Mouse (Mus musculus): ENCODE measurements around the gene Lyrm7. TPM values are rescaled to one million over a fixed set of nuclear protein-coding genes. Genes with fewer than 3 reads are reported as not detected.
"Not testable (repeated sequence)": the region's sequence is repeated elsewhere in the genome, so short reads cannot be mapped to it uniquely, and the experiment has no call there.

Gene Lyrm7
- polyA plus RNA-seq, 1 experiment = 2.9 TPM

- Histone ChIP-seq H3K27me3 (ENCODE audit: control insufficient read depth, insufficient read depth, low read length) (no peaks in the 10 kb centered on the region), H3K4me3 (ENCODE audit: control insufficient read depth, insufficient read depth, low read length) (no peak overlapping the region), H3K27ac (ENCODE audit: control insufficient read depth, insufficient read depth, low read length) (no peak overlapping the region), H3K36me3 (ENCODE audit: control insufficient read depth, insufficient read depth, low read length) (peaks cover 9% of the 10 kb centered on the region), H3K4me1 (replicated peaks; ENCODE audit: control insufficient read depth, insufficient read depth, low read length) (no peaks in the 10 kb centered on the region)
- TF ChIP-seq POLR2A (IDR thresholded peaks at IDR 0.05; ENCODE audit: control insufficient read depth, extremely low read depth, insufficient read depth, low read length, poor library complexity) (no peak), CTCF (IDR thresholded peaks at IDR 0.05; ENCODE audit: borderline replicate concordance, control insufficient read depth, extremely low read depth, insufficient read depth, low read length, poor library complexity) (no peak)
- DNase-seq = no peak
- WGBS = 92% methylated on average over 3 of the region's 3 CpGs
These were observed 44.4 kb upstream of the Lyrm7 start for GRCm38 (mm10) chr11:54905086-54905485.

DNA sequence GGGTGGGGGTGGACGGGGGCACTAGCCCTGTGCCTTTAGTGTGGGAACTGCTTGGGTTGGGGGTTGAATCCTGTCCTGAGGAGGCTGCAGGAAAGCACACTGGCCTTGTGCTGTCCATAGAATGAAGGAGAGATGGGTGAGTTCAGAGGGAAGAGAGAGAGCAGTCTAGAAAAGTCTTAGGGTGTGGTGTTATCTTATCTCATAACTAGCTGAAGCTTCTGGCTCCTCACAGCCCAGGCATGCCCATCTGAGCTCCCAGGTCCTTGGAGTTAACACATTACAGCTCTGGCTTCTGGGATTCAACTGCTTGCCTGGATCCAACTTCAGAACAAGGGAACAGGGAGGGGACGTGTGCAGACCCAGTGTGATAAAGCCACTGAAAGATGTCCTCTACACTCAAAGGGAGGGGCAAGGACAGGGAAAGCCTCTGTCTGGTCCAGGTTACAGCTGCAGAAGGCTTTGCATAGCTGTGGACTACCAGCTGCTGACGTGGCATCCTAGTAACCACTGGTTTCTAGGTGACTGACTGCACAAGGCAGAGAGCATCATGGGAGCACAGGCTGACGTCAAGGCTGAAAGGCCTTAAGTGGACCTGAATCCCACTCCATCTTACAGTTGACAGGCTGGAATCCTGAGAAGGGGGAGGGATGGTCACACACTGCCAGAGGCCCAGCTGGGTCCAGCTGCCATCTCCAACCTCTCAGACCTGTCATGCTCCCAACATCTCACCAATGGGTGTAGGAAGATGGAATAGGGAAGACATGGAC, 43.4 kb upstream of the Lyrm7 start:
- no peaks in the 10 kb centered on the region; the same call in 1 of the 2 replicates for H3K36me3 ChIP-seq (ENCODE audit: control insufficient read depth, insufficient read depth, low read length)
- no peaks in the 10 kb centered on the region for H3K27me3 ChIP-seq (ENCODE audit: control insufficient read depth, insufficient read depth, low read length)
- TF ChIP-seq POLR2A (IDR thresholded peaks at IDR 0.05; ENCODE audit: control insufficient read depth, extremely low read depth, insufficient read depth, low read length, poor library complexity) = no peak
- no peak for TF ChIP-seq CTCF (IDR thresholded peaks at IDR 0.05; ENCODE audit: borderline replicate concordance, control insufficient read depth, extremely low read depth, insufficient read depth, low read length, poor library complexity)
- 76% methylated on average over 4 of the region's 4 CpGs for WGBS
- H3K4me3 ChIP-seq (ENCODE audit: control insufficient read depth, insufficient read depth, low read length) = no peak overlapping the region
- H3K27ac ChIP-seq (ENCODE audit: control insufficient read depth, insufficient read depth, low read length) = no peak overlapping the region
- no peaks in the 10 kb centered on the region for H3K4me1 ChIP-seq (replicated peaks; ENCODE audit: control insufficient read depth, insufficient read depth, low read length)
- DNase-seq = no peak

DNA sequence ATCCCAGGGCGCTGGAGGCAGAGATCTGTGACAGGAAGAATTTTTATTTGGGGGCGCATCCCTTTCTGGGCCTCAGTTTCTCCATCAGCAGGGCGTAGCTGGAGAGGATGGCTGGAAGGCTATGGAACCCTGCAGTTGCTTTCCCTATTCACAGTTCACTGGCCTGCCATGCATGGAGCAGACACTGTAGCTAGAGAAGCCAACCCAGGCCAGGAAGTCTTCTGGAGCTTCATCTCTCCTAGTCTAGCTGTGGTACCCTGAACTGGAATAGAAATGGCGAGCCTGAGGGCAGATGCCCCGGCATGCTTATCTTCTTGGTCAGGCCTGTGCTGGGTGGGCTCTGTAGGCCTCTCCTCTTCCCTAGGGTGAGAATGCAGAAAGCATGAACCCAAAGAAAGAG, 42.6 kb upstream of the Lyrm7 start:
- Histone ChIP-seq H3K4me3 (ENCODE audit: control insufficient read depth, insufficient read depth, low read length) (no peak overlapping the region), H3K27me3 (ENCODE audit: control insufficient read depth, insufficient read depth, low read length) (no peaks in the 10 kb centered on the region), H3K27ac (ENCODE audit: control insufficient read depth, insufficient read depth, low read length) (no peak overlapping the region), H3K4me1 (replicated peaks; ENCODE audit: control insufficient read depth, insufficient read depth, low read length) (no peaks in the 10 kb centered on the region), H3K36me3 (ENCODE audit: control insufficient read depth, insufficient read depth, low read length) (no peaks in the 10 kb centered on the region)
- no peak for TF ChIP-seq POLR2A (IDR thresholded peaks at IDR 0.05; ENCODE audit: control insufficient read depth, extremely low read depth, insufficient read depth, low read length, poor library complexity)
- TF ChIP-seq CTCF (IDR thresholded peaks at IDR 0.05; ENCODE audit: borderline replicate concordance, control insufficient read depth, extremely low read depth, insufficient read depth, low read length, poor library complexity) = no peak
- 90% methylated on average over 5 of the region's 5 CpGs for WGBS
- no peak for DNase-seq

GRCm38 (mm10) chr11:54902333-54903323, 41.9 kb upstream of the Lyrm7 start, which contains the start of gene Gpx3:
Gene Gpx3 (plus strand): TSS chr11:54902453.
- TF ChIP-seq CTCF (IDR thresholded peaks at IDR 0.05; ENCODE audit: borderline replicate concordance, control insufficient read depth, extremely low read depth, insufficient read depth, low read length, poor library complexity) (no peak), POLR2A (IDR thresholded peaks at IDR 0.05; ENCODE audit: control insufficient read depth, extremely low read depth, insufficient read depth, low read length, poor library complexity) (no peak)
- Histone ChIP-seq H3K27me3 (ENCODE audit: control insufficient read depth, insufficient read depth, low read length) (no peaks in the 10 kb centered on the region), H3K27ac (ENCODE audit: control insufficient read depth, insufficient read depth, low read length) (no peak within 1 kb of the TSS), H3K4me1 (replicated peaks; ENCODE audit: control insufficient read depth, insufficient read depth, low read length) (no peaks in the 10 kb centered on the region), H3K36me3 (ENCODE audit: control insufficient read depth, insufficient read depth, low read length) (no peaks in the 10 kb centered on the region), H3K4me3 (ENCODE audit: control insufficient read depth, insufficient read depth, low read length) (no peak within 1 kb of the TSS)
- WGBS = 20% methylated on average over 45 of the region's 45 CpGs
- DNase-seq = no peak

GRCm38 (mm10) chr11:54899657-54900056, 38.9 kb upstream of the Lyrm7 start:
- 86% methylated on average over 4 of the region's 4 CpGs for WGBS

GRCm38 (mm10) chr11:54897470-54897869, 36.8 kb upstream of the Lyrm7 start:
- Histone ChIP-seq H3K4me3 (ENCODE audit: control insufficient read depth, insufficient read depth, low read length) (no peak overlapping the region), H3K27ac (ENCODE audit: control insufficient read depth, insufficient read depth, low read length) (no peak overlapping the region), H3K27me3 (ENCODE audit: control insufficient read depth, insufficient read depth, low read length) (no peaks in the 10 kb centered on the region), H3K36me3 (ENCODE audit: control insufficient read depth, insufficient read depth, low read length) (no peaks in the 10 kb centered on the region), H3K4me1 (replicated peaks; ENCODE audit: control insufficient read depth, insufficient read depth, low read length) (no peaks in the 10 kb centered on the region)
- no peak for DNase-seq
- no peak for TF ChIP-seq CTCF (IDR thresholded peaks at IDR 0.05; ENCODE audit: borderline replicate concordance, control insufficient read depth, extremely low read depth, insufficient read depth, low read length, poor library complexity)
- no peak for TF ChIP-seq POLR2A (IDR thresholded peaks at IDR 0.05; ENCODE audit: control insufficient read depth, extremely low read depth, insufficient read depth, low read length, poor library complexity)
- WGBS = 97% methylated on average over 5 of the region's 5 CpGs

More at GRCm38 (mm10) chr11:54899657-54900056, 38.9 kb upstream of the Lyrm7 start:
- TF ChIP-seq CTCF (IDR thresholded peaks at IDR 0.05; ENCODE audit: borderline replicate concordance, control insufficient read depth, extremely low read depth, insufficient read depth, low read length, poor library complexity) = no peak
- no peak for DNase-seq
- H3K4me3 ChIP-seq (ENCODE audit: control insufficient read depth, insufficient read depth, low read length) = no peak overlapping the region
- H3K27me3 ChIP-seq (ENCODE audit: control insufficient read depth, insufficient read depth, low read length) = no peaks in the 10 kb centered on the region
- no peaks in the 10 kb centered on the region for H3K36me3 ChIP-seq (ENCODE audit: control insufficient read depth, insufficient read depth, low read length)
- H3K27ac ChIP-seq (ENCODE audit: control insufficient read depth, insufficient read depth, low read length) = no peak overlapping the region
- H3K4me1 ChIP-seq (replicated peaks; ENCODE audit: control insufficient read depth, insufficient read depth, low read length) = no peaks in the 10 kb centered on the region

- not testable (repeated sequence) for H3K4me1 ChIP-seq (replicated peaks; ENCODE audit: control insufficient read depth, insufficient read depth, low read length); H3K36me3 ChIP-seq (ENCODE audit: control insufficient read depth, insufficient read depth, low read length); H3K4me3 ChIP-seq (ENCODE audit: control insufficient read depth, insufficient read depth, low read length); DNase-seq; H3K27ac ChIP-seq (ENCODE audit: control insufficient read depth, insufficient read depth, low read length); H3K27me3 ChIP-seq (ENCODE audit: control insufficient read depth, insufficient read depth, low read length)
- 93% methylated on average over 3 of the region's 3 CpGs for WGBS
These were observed 35.9 kb upstream of the Lyrm7 start for GRCm38 (mm10) chr11:54896646-54897045.
